27 mouse cellular contexts compared by ENCODE assay signal in the genomic region with DNA sequence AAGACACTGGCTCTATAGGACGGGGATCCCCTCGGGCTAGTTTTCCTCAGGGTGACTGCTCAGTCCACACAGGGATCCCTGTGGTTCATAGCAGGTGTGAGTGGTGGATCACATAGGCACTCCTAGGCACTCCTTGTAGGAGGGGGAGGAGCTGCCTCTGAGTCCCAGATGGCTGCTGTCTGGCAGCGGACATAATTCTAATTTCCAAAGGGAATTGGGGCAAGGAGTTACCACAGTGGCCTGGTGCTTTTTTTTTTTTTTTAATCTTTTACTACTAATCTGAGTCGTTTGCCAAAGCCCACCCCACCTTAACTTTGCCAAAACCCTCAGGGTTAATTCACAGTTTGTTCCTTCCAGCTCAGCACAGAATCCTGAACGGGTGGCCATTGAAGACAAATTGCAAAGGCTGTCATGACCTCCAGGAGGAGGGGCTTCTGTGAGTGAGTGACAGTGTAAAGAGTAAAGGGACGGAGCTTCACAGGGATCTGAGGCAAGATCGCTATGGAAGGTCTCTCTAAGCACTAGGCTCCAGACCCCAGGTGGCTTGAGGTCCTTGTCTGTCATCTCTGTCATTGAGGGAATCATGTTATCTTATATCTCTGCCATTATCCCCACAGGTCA. TPM values are rescaled to one million over a fixed set of nuclear protein-coding genes. Genes with fewer than 3 reads are reported as not detected.
A peak's percentile ranks its signal among the peaks of the same experiment; 100 is the strongest.
DNase-seq lines count a peak whose midpoint lies in the region; ATAC-seq and TF ChIP-seq lines count a peak whose summit lies in the region.
"Had no signal": no experiment of that assay in that cellular context is flagged by ENCODE, and none has a peak within 500 bp of the region (broad histone marks: within the 10 kb centered on the region; RNA-seq: fewer than 3 reads in every experiment).

No protein-coding gene starts in this region.

- DNase-seq in forebrain, postnatal 0 days: no peak
- peak; percentile 60 to 62 for DNase-seq in kidney, postnatal 36 days
- peak; percentile 38 for DNase-seq in Muller cell, postnatal 12 days (ENCODE audit: inconsistent ontology term)
- DNase-seq in heart, postnatal 4 days: no peak
- DNase-seq: cerebellum, adult 18-20 months; cerebellum, postnatal 14 days; gastrocnemius, postnatal 10 days; heart, adult 11 months; heart, postnatal 10 days had no signal

- ATAC-seq in forebrain, embryonic 13.5 days: peak; percentile 65
- no peak for ATAC-seq in forebrain, postnatal 0 days
- no peak for ATAC-seq in kidney, embryonic 15.5 days (replicated peaks; ENCODE audit: low FRiP score)
- peak; percentile 78 for ATAC-seq in forebrain, embryonic 15.5 days (replicated peaks)
- ATAC-seq in erythroid progenitor cell, adult 5-6 weeks (replicated peaks; ENCODE audit: low FRiP score, poor library complexity, severe bottlenecking): no peak
- ATAC-seq: intestine, postnatal 0 days had no signal

- H3K4me3 ChIP-seq in forebrain, embryonic 13.5 days: no peak overlapping the region
- no peak overlapping the region for H3K4me3 ChIP-seq in forebrain, postnatal 0 days (ENCODE audit: low read depth, low read length)
- no peak overlapping the region for H3K4me3 ChIP-seq in kidney, embryonic 15.5 days (replicated peaks)
- H3K4me3 ChIP-seq in forebrain, embryonic 15.5 days: no peak overlapping the region
- H3K4me3 ChIP-seq: embryonic facial prominence, embryonic 12.5 days; erythroblast, embryonic 14.5 days; heart, embryonic 12.5 days; hindbrain, embryonic 12.5 days; midbrain, embryonic 10.5 days; neural tube, embryonic 12.5 days had no signal

- H3K27me3 ChIP-seq in forebrain, embryonic 13.5 days: no peaks in the 10 kb centered on the region
- no peaks in the 10 kb centered on the region for H3K27me3 ChIP-seq in forebrain, postnatal 0 days (ENCODE audit: insufficient read depth, low read length)
- H3K27me3 ChIP-seq in kidney, embryonic 15.5 days: no peaks in the 10 kb centered on the region
- no peaks in the 10 kb centered on the region for H3K27me3 ChIP-seq in forebrain, embryonic 15.5 days
- H3K27me3 ChIP-seq: embryonic facial prominence, embryonic 12.5 days; hindbrain, embryonic 12.5 days; neural tube, embryonic 12.5 days had no signal

- H3K4me1 ChIP-seq in forebrain, embryonic 13.5 days: peaks cover 20% of the 10 kb centered on the region
- H3K4me1 ChIP-seq in forebrain, postnatal 0 days (ENCODE audit: insufficient read depth): no peaks in the 10 kb centered on the region
- H3K4me1 ChIP-seq in kidney, embryonic 15.5 days: peaks cover 8% of the 10 kb centered on the region; the same call in 1 of the 2 replicates
- H3K4me1 ChIP-seq in forebrain, embryonic 15.5 days: peaks cover 20% of the 10 kb centered on the region
- H3K4me1 ChIP-seq: heart, embryonic 12.5 days; hindbrain, embryonic 12.5 days; neural tube, embryonic 12.5 days had no signal

- no peaks in the 10 kb centered on the region for H3K9me3 ChIP-seq in forebrain, embryonic 13.5 days (replicated peaks)
- no peaks in the 10 kb centered on the region for H3K9me3 ChIP-seq in forebrain, postnatal 0 days (ENCODE audit: low read length)
- no peaks in the 10 kb centered on the region for H3K9me3 ChIP-seq in kidney, embryonic 15.5 days (replicated peaks)
- no peaks in the 10 kb centered on the region for H3K9me3 ChIP-seq in forebrain, embryonic 15.5 days
- H3K9me3 ChIP-seq: embryonic facial prominence, embryonic 12.5 days; G1E; heart, embryonic 12.5 days; hindbrain, embryonic 12.5 days; midbrain, embryonic 10.5 days; neural tube, embryonic 12.5 days had no signal

- H3K27ac ChIP-seq in forebrain, embryonic 13.5 days: no peak overlapping the region
- no peak overlapping the region for H3K27ac ChIP-seq in forebrain, postnatal 0 days (ENCODE audit: low read depth, low read length)
- no peak overlapping the region for H3K27ac ChIP-seq in kidney, embryonic 15.5 days
- H3K27ac ChIP-seq in forebrain, embryonic 15.5 days (replicated peaks): peak overlapping the region; percentile 60
- H3K27ac ChIP-seq: embryonic facial prominence, embryonic 12.5 days; hindbrain, embryonic 12.5 days; midbrain, embryonic 10.5 days; neural tube, embryonic 12.5 days had no signal

- TF ChIP-seq CTCF in forebrain, postnatal 0 days (IDR thresholded peaks at IDR 0.05; ENCODE audit: low read depth): no peak

- no peak overlapping the region for H3K4me2 ChIP-seq in forebrain, embryonic 13.5 days
- no peak overlapping the region for H3K4me2 ChIP-seq in forebrain, postnatal 0 days (ENCODE audit: low read depth)
- H3K4me2 ChIP-seq in kidney, embryonic 15.5 days: no peak overlapping the region
- H3K4me2 ChIP-seq in forebrain, embryonic 15.5 days (replicated peaks): no peak overlapping the region
- H3K4me2 ChIP-seq: embryonic facial prominence, embryonic 12.5 days; heart, embryonic 12.5 days; hindbrain, embryonic 12.5 days; neural tube, embryonic 12.5 days had no signal

- no peaks in the 10 kb centered on the region for H3K36me3 ChIP-seq in forebrain, embryonic 13.5 days (ENCODE audit: poor library complexity, severe bottlenecking)
- H3K36me3 ChIP-seq in forebrain, postnatal 0 days (ENCODE audit: insufficient read depth): no peaks in the 10 kb centered on the region
- H3K36me3 ChIP-seq in kidney, embryonic 15.5 days: no peaks in the 10 kb centered on the region
- H3K36me3 ChIP-seq in forebrain, embryonic 15.5 days: no peaks in the 10 kb centered on the region
- H3K36me3 ChIP-seq: embryonic facial prominence, embryonic 12.5 days; G1E; heart, embryonic 12.5 days; hindbrain, embryonic 12.5 days; midbrain, embryonic 10.5 days; neural tube, embryonic 12.5 days had no signal

- WGBS in forebrain, embryonic 13.5 days: 57% methylated on average over 7 of the region's 7 CpGs
- 32% methylated on average over 7 of the region's 7 CpGs for WGBS in forebrain, postnatal 0 days
- WGBS in kidney, embryonic 15.5 days: 56% methylated on average over 7 of the region's 7 CpGs
- 39% methylated on average over 7 of the region's 7 CpGs for WGBS in forebrain, embryonic 15.5 days

- no peak overlapping the region for H3K9ac ChIP-seq in forebrain, embryonic 13.5 days
- no peak overlapping the region for H3K9ac ChIP-seq in forebrain, postnatal 0 days
- H3K9ac ChIP-seq in kidney, embryonic 15.5 days: no peak overlapping the region
- no peak overlapping the region for H3K9ac ChIP-seq in forebrain, embryonic 15.5 days (replicated peaks)
- H3K9ac ChIP-seq: embryonic facial prominence, embryonic 12.5 days; heart, embryonic 12.5 days; hindbrain, embryonic 12.5 days; neural tube, embryonic 12.5 days had no signal

RNA-seq across cellular contexts. Expression of a gene that starts 31.6 kb away (rescaled TPM):
- not detected in 2 replicates for polyA plus RNA-seq in forebrain, embryonic 13.5 days (2015; fragmentation: Nextera tagmentation; extraction: Ambion mirVana)
- total RNA-seq in forebrain, postnatal 0 days (2014; rRNA removed): not detected in 2 replicates
- polyA plus RNA-seq in forebrain, postnatal 0 days (2015; fragmentation: Nextera tagmentation; extraction: Ambion mirVana): 0.28 TPM in 1 of 2 replicates, not detected in the other
- 0.38 TPM in 1 of 2 replicates, not detected in the other for polyA plus RNA-seq in kidney, embryonic 15.5 days (2015; fragmentation: Nextera tagmentation; extraction: Ambion mirVana)
- polyA plus RNA-seq in forebrain, embryonic 15.5 days (2015; fragmentation: Nextera tagmentation; extraction: Ambion mirVana): not detected in 2 replicates
- not detected in 2 replicates for total RNA-seq in erythroid progenitor cell, adult 5-6 weeks (2015; ENCODE audit: low replicate concordance)
- not detected in 2 replicates for total RNA-seq in erythroid progenitor cell, adult 5-6 weeks (2017; ENCODE audit: low replicate concordance)
- total RNA-seq in heart, postnatal 4 days (2021): not detected
- total RNA-seq: adrenal gland, postnatal 4 days; G1E; gastrocnemius, postnatal 10 days; heart, postnatal 10 days; liver, adult 2 months had no signal
- polyA plus RNA-seq: erythroblast, embryonic 14.5 days; G1E; heart, embryonic 12.5 days; hindbrain, embryonic 12.5 days; limb, embryonic 11.5 days; liver, adult 2 months; liver, embryonic 16.5 days; midbrain, embryonic 10.5 days; neural tube, embryonic 12.5 days; testis, adult 2 months; urinary bladder, adult 2 months had no signal

RNA-seq across cellular contexts. Expression of a gene that starts 50.5 kb away (rescaled TPM):
- 349 and 357 TPM in 2 replicates for polyA plus RNA-seq in forebrain, embryonic 13.5 days (2015; fragmentation: Nextera tagmentation; extraction: Ambion mirVana)
- 86.4 and 102 TPM in 2 replicates for total RNA-seq in forebrain, postnatal 0 days (2014; rRNA removed)
- 264 and 273 TPM in 2 replicates for polyA plus RNA-seq in forebrain, postnatal 0 days (2015; fragmentation: Nextera tagmentation; extraction: Ambion mirVana)
- 335 and 336 TPM in 2 replicates for polyA plus RNA-seq in kidney, embryonic 15.5 days (2015; fragmentation: Nextera tagmentation; extraction: Ambion mirVana)
- polyA plus RNA-seq in forebrain, embryonic 15.5 days (2015; fragmentation: Nextera tagmentation; extraction: Ambion mirVana): 270 and 280 TPM in 2 replicates
- 42.5 and 54.9 TPM in 2 replicates for total RNA-seq in erythroid progenitor cell, adult 5-6 weeks (2015; ENCODE audit: low replicate concordance)
- 122 and 151 TPM in 2 replicates for total RNA-seq in erythroid progenitor cell, adult 5-6 weeks (2017; ENCODE audit: low replicate concordance)
- total RNA-seq in heart, postnatal 4 days (2021): 100 to 1,000 TPM; 160 to 162 TPM

Comparison
In these comparisons a context has a peak if more than half of its experiments do, and no peak if none do; other contexts are left out.
1. ATAC-seq: peak in forebrain, embryonic 13.5 days (single experiment) and forebrain, embryonic 15.5 days (single experiment); none in forebrain, postnatal 0 days (single experiment), kidney, embryonic 15.5 days (single experiment) and erythroid progenitor cell, adult 5-6 weeks (single experiment).
2. DNase-seq: peak in kidney, postnatal 36 days (2 of 2) and Muller cell, postnatal 12 days (single experiment); none in forebrain, postnatal 0 days (single experiment) and heart, postnatal 4 days (single experiment).